Mouse (Mus musculus) heart, adult 2 months (tissue): ENCODE data around the gene Bfsp2. TPM values are rescaled to one million over a fixed set of nuclear protein-coding genes. Genes with fewer than 3 reads are reported as not detected.
"Not testable (repeated sequence)": the region's sequence is repeated elsewhere in the genome, so short reads cannot be mapped to it uniquely, and the experiment has no call there.

Source experiments
- DNase-seq, 2 experiments: peaks; one replicate each; pipeline ENCODE4 v3.0.0; 2021
- H3K27ac ChIP-seq: fragments of 200-600 bp; 2 replicates; pipeline ENCODE4 v1.8.1; 2022
- H3K27me3 ChIP-seq: fragments of 200-500 bp; 2 replicates; pipeline ENCODE4 v1.6.1; 2012; ENCODE audit warnings: mild to moderate bottlenecking, low read length, inconsistent platforms, mixed read lengths; ENCODE audit not compliant: control insufficient read depth, insufficient read depth
- H3K36me3 ChIP-seq: fragments of 200-500 bp; 2 replicates; pipeline ENCODE4 v1.6.1; 2012; ENCODE audit warnings: low read length, inconsistent platforms; ENCODE audit not compliant: control insufficient read depth, insufficient read depth
- H3K4me1 ChIP-seq: fragments of 200-500 bp; 2 replicates; pipeline ENCODE4 v1.6.1; 2011; ENCODE audit warnings: low read length; ENCODE audit not compliant: control insufficient read depth, insufficient read depth
- H3K4me3 ChIP-seq: fragments of 200-600 bp; 2 replicates; pipeline ENCODE4 v1.8.1; 2022
- H3K79me2 ChIP-seq: fragments of 200-500 bp; replicated peaks from 2 replicates; pipeline ENCODE4 v1.6.1; 2012; ENCODE audit warnings: mild to moderate bottlenecking, inconsistent platforms, low read length, moderate library complexity, mixed read lengths; ENCODE audit not compliant: control insufficient read depth, insufficient read depth
- H3K9ac ChIP-seq: fragments of 200-500 bp; 2 replicates; pipeline ENCODE4 v1.6.1; 2012; ENCODE audit warnings: low read depth, mild to moderate bottlenecking, control low read depth, inconsistent platforms, low read length, mixed read lengths
- CTCF ChIP-seq: fragments of 200-600 bp; IDR thresholded peaks from 2 replicates; pipeline ENCODE4 v1.8.1; 2022; ENCODE audit warnings: antibody characterized with exemption, mild to moderate bottlenecking, moderate library complexity
- EP300 ChIP-seq: fragments of 200-500 bp; IDR thresholded peaks from 2 replicates; pipeline ENCODE4 v1.6.1; 2011; ENCODE audit warnings: low read depth, low read length, control low read depth; ENCODE audit not compliant: insufficient read depth
- POLR2A ChIP-seq: fragments of 200-500 bp; IDR thresholded peaks from 2 replicates; pipeline ENCODE4 v1.6.1; 2011; ENCODE audit warnings: mild to moderate bottlenecking, low read depth, low read length, control low read depth; ENCODE audit not compliant: insufficient read depth
- WGBS: fragments of 180-500 bp; shearing (Covaris S2); methylation state at CpG from one replicate; pipeline ENCODE4 v1.1.7; 2018; 5-methylcytosine and 5-hydroxymethylcytosine counted together
- intact Hi-C: fragments of 180-260 bp; cut with DNase I; formaldehyde crosslinking; loops from one replicate; pipeline ENCODE4 v1.15.1; 2025
- polyA plus RNA-seq: library from polyadenylated mRNA; depleted of rRNA; stranded (reverse); fragments of >200 nt; gene quantifications from 2 replicates; pipeline ENCODE4 v1.2.3, GENCODE M21; 2012
- total RNA-seq, 2 experiments: library from RNA; stranded (reverse); gene quantifications; 2 replicates each; pipeline ENCODE4 v1.2.3; 2021

Gene Bfsp2
- total and polyA plus RNA-seq, 3 experiments, result 0.31 to 0.99 (median 0.52) TPM

- no peak for DNase-seq
- 80% methylated on average over 7 of the region's 7 CpGs for WGBS
- H3K79me2 ChIP-seq, result no peaks in the 10 kb centered on the region
- no peaks in the 10 kb centered on the region for H3K36me3 ChIP-seq
- H3K9ac ChIP-seq, result no peak overlapping the region
- H3K27me3 ChIP-seq, result no peaks in the 10 kb centered on the region
- intact Hi-C loops, result no loop called here
- no peak overlapping the region for H3K4me3 ChIP-seq
- no peak for TF ChIP-seq EP300
- TF ChIP-seq CTCF, result no peak
- TF ChIP-seq POLR2A, result no peak
- no peaks in the 10 kb centered on the region for H3K4me1 ChIP-seq
- no peak overlapping the region for H3K27ac ChIP-seq
Observed at GRCm38 (mm10) chr9:103423384-103423783, 56.8 kb downstream of the Bfsp2 start.

GRCm38 (mm10) chr9:103422847-103423246 is 57.4 kb downstream of the Bfsp2 start:
- WGBS, result 67% methylated on average over 18 of the region's 18 CpGs
- no peak overlapping the region for H3K9ac ChIP-seq
- TF ChIP-seq EP300, result no peak
- no peak for TF ChIP-seq POLR2A
- TF ChIP-seq CTCF, result no peak
- no peaks in the 10 kb centered on the region for H3K36me3 ChIP-seq
- H3K79me2 ChIP-seq, result no peaks in the 10 kb centered on the region
- no peak overlapping the region for H3K27ac ChIP-seq
- no peaks in the 10 kb centered on the region for H3K27me3 ChIP-seq
- H3K4me3 ChIP-seq, result no peak overlapping the region
- intact Hi-C loops, result no loop called here
- H3K4me1 ChIP-seq, result no peaks in the 10 kb centered on the region
- DNase-seq, result no peak

- Histone ChIP-seq H3K9ac (no peak overlapping the region), H3K27ac (no peak overlapping the region), H3K27me3 (no peaks in the 10 kb centered on the region), H3K4me3 (no peak overlapping the region), H3K4me1 (no peaks in the 10 kb centered on the region), H3K36me3 (no peaks in the 10 kb centered on the region), H3K79me2 (no peaks in the 10 kb centered on the region)
- intact Hi-C loops, result no loop called here
- 75% methylated on average over 3 of the region's 3 CpGs for WGBS
- DNase-seq, result no peak
- no peak for TF ChIP-seq CTCF
Observed at GRCm38 (mm10) chr9:103420844-103421243, 59.4 kb downstream of the Bfsp2 start.

- WGBS, result 89% methylated on average over 2 of the region's 2 CpGs
- Histone ChIP-seq H3K79me2 (no peaks in the 10 kb centered on the region), H3K36me3 (no peaks in the 10 kb centered on the region), H3K4me3 (no peak overlapping the region), H3K9ac (no peak overlapping the region), H3K27me3 (no peaks in the 10 kb centered on the region), H3K4me1 (no peaks in the 10 kb centered on the region), H3K27ac (no peak overlapping the region)
- DNase-seq, result no peak
- TF ChIP-seq EP300, result no peak
- no peak for TF ChIP-seq POLR2A
- no peak for TF ChIP-seq CTCF
- intact Hi-C loops, result no loop called here
Observed at GRCm38 (mm10) chr9:103418786-103419185, 61.4 kb downstream of the Bfsp2 start.

DNA sequence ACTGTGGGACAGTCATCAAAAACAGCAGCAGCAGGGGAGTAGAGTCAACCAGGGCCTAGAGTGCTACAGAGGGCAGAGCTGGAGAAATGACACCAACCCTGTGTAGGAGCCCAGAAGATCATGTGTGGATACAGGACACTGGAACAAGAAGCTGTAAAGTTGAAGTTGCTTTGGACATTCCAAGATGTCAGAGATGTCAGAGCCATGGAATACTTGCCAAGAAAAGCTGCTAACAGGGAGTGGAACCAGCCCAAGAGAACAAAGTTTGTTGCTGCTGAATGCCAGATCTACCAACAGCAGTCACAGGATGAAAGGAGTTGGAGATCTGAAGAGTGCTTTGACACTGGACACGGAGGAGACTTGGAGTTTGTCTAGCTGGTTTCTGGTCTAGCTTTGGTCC is 62.0 kb downstream of the Bfsp2 start:
- H3K4me3 ChIP-seq, H3K27me3 ChIP-seq, H3K4me1 ChIP-seq, DNase-seq, H3K27ac ChIP-seq, H3K79me2 ChIP-seq, H3K36me3 ChIP-seq, intact Hi-C loops, H3K9ac ChIP-seq: not testable (repeated sequence)
- 44% methylated on average over 1 of the region's 1 CpGs for WGBS

GRCm38 (mm10) chr9:103413457-103413856 is 66.8 kb downstream of the Bfsp2 start:
- Histone ChIP-seq H3K27me3 (no peaks in the 10 kb centered on the region), H3K4me3 (no peak overlapping the region), H3K9ac (no peak overlapping the region), H3K27ac (no peak overlapping the region), H3K79me2 (no peaks in the 10 kb centered on the region), H3K4me1 (no peaks in the 10 kb centered on the region), H3K36me3 (no peaks in the 10 kb centered on the region)
- TF ChIP-seq POLR2A, result no peak
- no peak for TF ChIP-seq CTCF
- no peak for TF ChIP-seq EP300
- no peak for DNase-seq
- WGBS, result 60% methylated on average over 9 of the region's 9 CpGs
- intact Hi-C loops, result no loop called here

- no peak overlapping the region for H3K27ac ChIP-seq
- H3K9ac ChIP-seq, result no peak overlapping the region
- H3K79me2 ChIP-seq, result no peaks in the 10 kb centered on the region
- H3K27me3 ChIP-seq, result no peaks in the 10 kb centered on the region
- no peak for DNase-seq
- H3K4me3 ChIP-seq, result no peak overlapping the region
- intact Hi-C loops, result no loop called here
- no peaks in the 10 kb centered on the region for H3K4me1 ChIP-seq
- WGBS, result 66% methylated on average over 2 of the region's 2 CpGs
- no peaks in the 10 kb centered on the region for H3K36me3 ChIP-seq
- no peak for TF ChIP-seq EP300
- TF ChIP-seq CTCF, result no peak
- no peak for TF ChIP-seq POLR2A
Observed at GRCm38 (mm10) chr9:103409119-103409518, 71.1 kb downstream of the Bfsp2 start.
